Mouse (Mus musculus): ENCODE data around the gene Arhgap19. TPM values are rescaled to one million over a fixed set of nuclear protein-coding genes. Genes with fewer than 3 reads are reported as not detected.
"Not testable (repeated sequence)": the region's sequence is repeated elsewhere in the genome, so short reads cannot be mapped to it uniquely, and the experiment has no call there.

Gene Arhgap19
- polyA plus RNA-seq (2012) = 0.49 and 0.65 TPM in 2 replicates

GRCm38 (mm10) chr19:41801742-41802369 is at the start of gene Arhgap19:
Gene Arhgap19 (minus strand): TSS chr19:41802047.
- H3K27me3 ChIP-seq (ENCODE audit: control insufficient read depth) = no peaks in the 10 kb centered on the region
- H3K4me3 ChIP-seq (replicated peaks) = peak within 1 kb of the TSS; percentile 73
- peaks cover 51% of the 10 kb centered on the region for H3K4me1 ChIP-seq (ENCODE audit: control insufficient read depth)
- no peak for TF ChIP-seq TAL1 (IDR thresholded peaks at IDR 0.05; ENCODE audit: low read length)
- no peak for TF ChIP-seq GATA1 (IDR thresholded peaks at IDR 0.05; ENCODE audit: low read length)
- peaks cover 8% of the 10 kb centered on the region for H3K9me3 ChIP-seq (ENCODE audit: control insufficient read depth, low read length)
- H3K36me3 ChIP-seq (ENCODE audit: control insufficient read depth) = peaks cover 38% of the 10 kb centered on the region

GRCm38 (mm10) chr19:41850719-41851543 is 49.1 kb upstream of the Arhgap19 start:
- H3K4me3 ChIP-seq (replicated peaks) = no peak overlapping the region

GRCm38 (mm10) chr19:41850021-41850718 is 48.3 kb upstream of the Arhgap19 start:
- TF ChIP-seq TAL1 (IDR thresholded peaks at IDR 0.05; ENCODE audit: low read length) (no peak), GATA1 (IDR thresholded peaks at IDR 0.05; ENCODE audit: low read length) (no peak)
- H3K4me3 ChIP-seq (replicated peaks) = no peak overlapping the region
- peaks cover 5% of the 10 kb centered on the region for H3K36me3 ChIP-seq (ENCODE audit: control insufficient read depth)
- peaks cover 58% of the 10 kb centered on the region for H3K4me1 ChIP-seq (ENCODE audit: control insufficient read depth)
- H3K9me3 ChIP-seq (ENCODE audit: control insufficient read depth, low read length) = peaks cover 5% of the 10 kb centered on the region
- no peaks in the 10 kb centered on the region for H3K27me3 ChIP-seq (ENCODE audit: control insufficient read depth)

More at GRCm38 (mm10) chr19:41850719-41851543, 49.1 kb upstream of the Arhgap19 start:
- Histone ChIP-seq H3K9me3 (ENCODE audit: control insufficient read depth, low read length) (peaks cover 5% of the 10 kb centered on the region), H3K27me3 (ENCODE audit: control insufficient read depth) (no peaks in the 10 kb centered on the region), H3K36me3 (ENCODE audit: control insufficient read depth) (peaks cover 3% of the 10 kb centered on the region; the same call in 1 of the 2 replicates), H3K4me1 (ENCODE audit: control insufficient read depth) (peaks cover 51% of the 10 kb centered on the region)
- no peak for TF ChIP-seq TAL1 (IDR thresholded peaks at IDR 0.05; ENCODE audit: low read length)
- TF ChIP-seq GATA1 (IDR thresholded peaks at IDR 0.05; ENCODE audit: low read length) = no peak

GRCm38 (mm10) chr19:41847992-41848851 is 46.4 kb upstream of the Arhgap19 start, which contains the start of gene Frat2:
Gene Frat2 (minus strand): TSS chr19:41848132.
- Histone ChIP-seq H3K4me1 (ENCODE audit: control insufficient read depth) (peaks cover 71% of the 10 kb centered on the region), H3K9me3 (ENCODE audit: control insufficient read depth, low read length) (peaks cover 5% of the 10 kb centered on the region), H3K27me3 (ENCODE audit: control insufficient read depth) (no peaks in the 10 kb centered on the region), H3K36me3 (ENCODE audit: control insufficient read depth) (peaks cover 14% of the 10 kb centered on the region), H3K4me3 (replicated peaks) (peak within 1 kb of the TSS; percentile 95)
- no peak for TF ChIP-seq TAL1 (IDR thresholded peaks at IDR 0.05; ENCODE audit: low read length)
- no peak for TF ChIP-seq GATA1 (IDR thresholded peaks at IDR 0.05; ENCODE audit: low read length)

- not testable (repeated sequence) for H3K9me3 ChIP-seq (ENCODE audit: control insufficient read depth, low read length); H3K27me3 ChIP-seq (ENCODE audit: control insufficient read depth)
- Histone ChIP-seq H3K4me3 (replicated peaks) (peak overlapping the region; percentile 95), H3K36me3 (ENCODE audit: control insufficient read depth) (peaks cover 12% of the 10 kb centered on the region), H3K4me1 (ENCODE audit: control insufficient read depth) (peaks cover 71% of the 10 kb centered on the region)
These were observed 45.8 kb upstream of the Arhgap19 start for GRCm38 (mm10) chr19:41847614-41847991.

GRCm38 (mm10) chr19:41847091-41847581 is 45.3 kb upstream of the Arhgap19 start:
- Histone ChIP-seq H3K4me1 (ENCODE audit: control insufficient read depth) (peaks cover 72% of the 10 kb centered on the region), H3K4me3 (replicated peaks) (peak overlapping the region; percentile 95)

GRCm38 (mm10) chr19:41846366-41847090 is 44.7 kb upstream of the Arhgap19 start:
- Histone ChIP-seq H3K9me3 (ENCODE audit: control insufficient read depth, low read length) (no peaks in the 10 kb centered on the region), H3K4me1 (ENCODE audit: control insufficient read depth) (peaks cover 70% of the 10 kb centered on the region), H3K36me3 (ENCODE audit: control insufficient read depth) (peaks cover 11% of the 10 kb centered on the region), H3K4me3 (replicated peaks) (peak overlapping the region; percentile 95), H3K27me3 (ENCODE audit: control insufficient read depth) (no peaks in the 10 kb centered on the region)
- TF ChIP-seq GATA1 (IDR thresholded peaks at IDR 0.05; ENCODE audit: low read length) = no peak
- TF ChIP-seq TAL1 (IDR thresholded peaks at IDR 0.05; ENCODE audit: low read length) = no peak

More at GRCm38 (mm10) chr19:41847091-41847581, 45.3 kb upstream of the Arhgap19 start:
- Histone ChIP-seq H3K36me3 (ENCODE audit: control insufficient read depth) (peaks cover 11% of the 10 kb centered on the region), H3K27me3 (ENCODE audit: control insufficient read depth) (no peaks in the 10 kb centered on the region), H3K9me3 (ENCODE audit: control insufficient read depth, low read length) (no peaks in the 10 kb centered on the region)
- no peak for TF ChIP-seq TAL1 (IDR thresholded peaks at IDR 0.05; ENCODE audit: low read length)
- no peak for TF ChIP-seq GATA1 (IDR thresholded peaks at IDR 0.05; ENCODE audit: low read length)

- TF ChIP-seq GATA1 (IDR thresholded peaks at IDR 0.05; ENCODE audit: low read length) (no peak), TAL1 (IDR thresholded peaks at IDR 0.05; ENCODE audit: low read length) (no peak)
- Histone ChIP-seq H3K27me3 (ENCODE audit: control insufficient read depth) (no peaks in the 10 kb centered on the region), H3K9me3 (ENCODE audit: control insufficient read depth, low read length) (no peaks in the 10 kb centered on the region), H3K36me3 (ENCODE audit: control insufficient read depth) (peaks cover 11% of the 10 kb centered on the region), H3K4me3 (replicated peaks) (no peak overlapping the region), H3K4me1 (ENCODE audit: control insufficient read depth) (peaks cover 68% of the 10 kb centered on the region)
These were observed 42.5 kb upstream of the Arhgap19 start for GRCm38 (mm10) chr19:41844345-41844744.
